Mouse (Mus musculus): ENCODE results near the gene Itga8. TPM values are rescaled to one million over a fixed set of nuclear protein-coding genes. Genes with fewer than 3 reads are reported as not detected.

Itga8 gene
- total RNA-seq, 2 experiments from 2014 or later, result not detected

GRCm38 (mm10) chr2:12138765-12139368 is 162.9 kb downstream of the Itga8 start:
- no peak for ATAC-seq (replicated peaks; ENCODE audit: low FRiP score, low TSS enrichment, poor library complexity, severe bottlenecking)

GRCm38 (mm10) chr2:12126580-12126979 is 175.1 kb downstream of the Itga8 start:
- ATAC-seq (replicated peaks; ENCODE audit: low FRiP score, low TSS enrichment, poor library complexity, severe bottlenecking), result no peak

- ATAC-seq (replicated peaks; ENCODE audit: low FRiP score, low TSS enrichment, poor library complexity, severe bottlenecking), result no peak
Measured at GRCm38 (mm10) chr2:12115479-12115878, 186.2 kb downstream of the Itga8 start.

- no peak for ATAC-seq (replicated peaks; ENCODE audit: low FRiP score, low TSS enrichment, poor library complexity, severe bottlenecking)
Measured at GRCm38 (mm10) chr2:12109306-12109705, 192.4 kb downstream of the Itga8 start.

GRCm38 (mm10) chr2:12108306-12108705 is 193.4 kb downstream of the Itga8 start:
- ATAC-seq (replicated peaks; ENCODE audit: low FRiP score, low TSS enrichment, poor library complexity, severe bottlenecking), result no peak

- no peak for ATAC-seq (replicated peaks; ENCODE audit: low FRiP score, low TSS enrichment, poor library complexity, severe bottlenecking)
Measured at GRCm38 (mm10) chr2:12107265-12107664, 194.5 kb downstream of the Itga8 start.

- ATAC-seq (replicated peaks; ENCODE audit: low FRiP score, low TSS enrichment, poor library complexity, severe bottlenecking), result no peak
Measured at GRCm38 (mm10) chr2:12103183-12103582, 198.5 kb downstream of the Itga8 start.

GRCm38 (mm10) chr2:12092203-12092984 is 209.3 kb downstream of the Itga8 start:
- no peak for ATAC-seq (replicated peaks; ENCODE audit: low FRiP score, low TSS enrichment, poor library complexity, severe bottlenecking)

- ATAC-seq (replicated peaks; ENCODE audit: low FRiP score, low TSS enrichment, poor library complexity, severe bottlenecking), result no peak
Measured at GRCm38 (mm10) chr2:12090993-12091392, 210.7 kb downstream of the Itga8 start.

- no peak for ATAC-seq (replicated peaks; ENCODE audit: low FRiP score, low TSS enrichment, poor library complexity, severe bottlenecking)
Measured at GRCm38 (mm10) chr2:12085492-12085891, 216.2 kb downstream of the Itga8 start.

- ATAC-seq (replicated peaks; ENCODE audit: low FRiP score, low TSS enrichment, poor library complexity, severe bottlenecking), result no peak
Measured at GRCm38 (mm10) chr2:12084341-12084740, 217.4 kb downstream of the Itga8 start.

- no peak for ATAC-seq (replicated peaks; ENCODE audit: low FRiP score, low TSS enrichment, poor library complexity, severe bottlenecking)
Measured at GRCm38 (mm10) chr2:12077266-12077891, 224.3 kb downstream of the Itga8 start.

- ATAC-seq (replicated peaks; ENCODE audit: low FRiP score, low TSS enrichment, poor library complexity, severe bottlenecking), result no peak
Measured at GRCm38 (mm10) chr2:12065669-12066399, 235.9 kb downstream of the Itga8 start.

- ATAC-seq (replicated peaks; ENCODE audit: low FRiP score, low TSS enrichment, poor library complexity, severe bottlenecking), result no peak
Measured at GRCm38 (mm10) chr2:12060034-12060723, 241.5 kb downstream of the Itga8 start.

Other genes with a start within 250 kb of the Itga8 start
- gene Mindy3, start 117.5 kb upstream of the Itga8 start, total RNA-seq (2014; fragmentation: Nextera tagmentation), result 37.8 and 39.4 TPM in 2 replicates
- gene Mindy3, start 117.5 kb upstream of the Itga8 start, total RNA-seq (2017), result 23.4 and 30.6 TPM in 2 replicates